Mouse (Mus musculus): ENCODE data around the gene Nav2.

DNA sequence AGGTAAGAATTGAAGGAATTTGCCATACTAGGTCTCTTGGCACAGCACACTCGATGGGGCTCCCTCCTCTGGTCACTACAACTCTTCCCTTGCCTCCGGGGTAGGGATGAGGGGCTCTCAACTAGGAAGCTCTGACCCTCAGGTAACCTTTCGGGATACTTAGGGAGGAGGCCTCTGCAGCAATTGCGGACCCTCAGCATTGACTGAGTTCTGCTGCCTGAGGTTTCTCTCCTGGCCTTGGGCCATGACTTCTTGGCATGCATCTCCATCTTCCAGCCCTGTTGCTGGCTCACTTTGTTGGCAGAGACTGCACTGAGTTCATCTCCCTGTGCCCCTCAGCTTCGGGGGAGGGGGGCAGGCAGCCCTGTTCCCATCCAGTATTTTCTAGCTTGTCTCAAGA lies 650.4 kb downstream of the Nav2 start:
- TF ChIP-seq GATA1 (IDR thresholded peaks at IDR 0.05; ENCODE audit: borderline replicate concordance, low read length) (no peak), FLI1 (IDR thresholded peaks at IDR 0.05; ENCODE audit: low read length) (no peak)
